Mouse (Mus musculus): Measurements from ENCODE around the gene Anks1.
"Not testable (repeated sequence)": the region's sequence is repeated elsewhere in the genome, so short reads cannot be mapped to it uniquely, and the experiment has no call there.

The Anks1 gene

DNA sequence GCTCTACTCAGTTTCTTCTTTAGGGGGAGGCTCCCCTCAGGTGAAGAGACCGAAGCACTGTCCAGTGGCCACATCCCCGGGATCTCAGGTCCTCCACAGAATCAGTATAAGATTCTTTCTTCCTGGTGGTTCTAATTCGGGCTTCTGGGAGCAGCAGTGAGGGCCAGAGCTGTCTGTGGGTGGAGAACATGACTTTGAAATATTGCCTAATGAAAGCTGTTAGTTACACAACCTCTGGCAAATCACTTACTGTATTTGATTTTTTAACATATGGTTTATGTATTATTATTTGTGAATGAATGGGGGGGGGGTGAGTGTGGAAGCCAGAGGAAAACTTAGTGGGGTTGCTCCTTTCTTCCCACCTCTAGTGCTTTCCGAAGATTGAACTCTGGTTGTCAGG, 22.7 kb downstream of the Anks1 start:
- no peak for DNase-seq (ENCODE audit: low spot score in 2 of 2)

DNA sequence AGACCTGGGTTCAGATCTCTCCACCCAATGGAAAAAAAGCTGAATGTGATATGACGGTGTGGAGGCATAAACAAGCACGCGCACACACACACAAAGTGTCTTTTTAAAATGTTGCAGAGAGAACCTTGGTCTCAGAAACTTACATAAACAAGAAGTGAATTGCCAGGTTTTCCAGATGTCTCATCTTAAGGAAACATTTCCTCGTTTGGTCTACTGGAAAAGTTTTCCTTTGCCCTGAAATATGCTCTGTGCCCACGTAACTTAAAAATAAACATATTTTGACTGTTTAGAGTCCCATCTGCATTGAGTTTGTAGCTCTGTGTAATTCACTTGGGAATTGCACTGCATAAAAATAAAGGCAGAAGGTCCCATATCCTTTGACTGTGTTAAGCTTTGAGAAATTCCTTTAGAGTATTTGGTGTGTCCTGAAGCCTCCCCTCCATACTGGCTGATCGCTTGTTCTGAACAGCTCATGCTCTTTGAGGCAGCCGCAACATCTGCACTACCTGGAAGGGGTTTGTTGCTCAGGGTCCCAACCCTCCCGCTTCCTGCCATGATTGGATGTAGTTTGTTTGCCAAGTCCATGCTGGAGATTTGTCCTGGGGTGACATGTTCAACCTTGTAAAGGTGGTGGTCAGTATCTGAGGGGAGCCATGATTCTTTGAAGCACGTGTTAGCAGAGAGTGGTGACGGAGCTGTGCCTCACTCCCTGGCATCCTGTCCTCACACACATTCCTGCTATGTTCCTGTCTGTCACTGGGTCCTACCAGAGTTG, 25.2 kb downstream of the Anks1 start:
- DNase-seq (ENCODE audit: low spot score in 2 of 2): no peak

DNA sequence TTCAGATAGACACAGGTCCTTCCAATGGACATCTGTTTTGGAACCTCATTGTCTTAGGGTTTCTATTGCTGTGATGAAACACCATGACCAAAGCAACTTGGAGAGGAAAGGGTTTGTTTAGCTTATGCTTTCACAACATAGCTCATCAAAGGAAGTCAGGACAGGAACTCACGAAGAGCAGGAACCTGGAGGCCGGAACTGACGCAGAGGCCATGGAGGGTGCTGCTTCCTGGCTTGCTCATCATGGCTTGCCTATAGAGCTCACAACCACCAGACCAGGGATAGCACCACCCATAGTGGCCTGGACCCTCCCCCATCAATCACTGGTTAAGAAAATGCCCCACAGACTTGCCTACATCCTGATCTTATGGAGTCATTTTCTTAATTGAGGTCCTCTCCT, 26.0 kb downstream of the Anks1 start:
- DNase-seq (ENCODE audit: low spot score in 2 of 2): no peak

DNA sequence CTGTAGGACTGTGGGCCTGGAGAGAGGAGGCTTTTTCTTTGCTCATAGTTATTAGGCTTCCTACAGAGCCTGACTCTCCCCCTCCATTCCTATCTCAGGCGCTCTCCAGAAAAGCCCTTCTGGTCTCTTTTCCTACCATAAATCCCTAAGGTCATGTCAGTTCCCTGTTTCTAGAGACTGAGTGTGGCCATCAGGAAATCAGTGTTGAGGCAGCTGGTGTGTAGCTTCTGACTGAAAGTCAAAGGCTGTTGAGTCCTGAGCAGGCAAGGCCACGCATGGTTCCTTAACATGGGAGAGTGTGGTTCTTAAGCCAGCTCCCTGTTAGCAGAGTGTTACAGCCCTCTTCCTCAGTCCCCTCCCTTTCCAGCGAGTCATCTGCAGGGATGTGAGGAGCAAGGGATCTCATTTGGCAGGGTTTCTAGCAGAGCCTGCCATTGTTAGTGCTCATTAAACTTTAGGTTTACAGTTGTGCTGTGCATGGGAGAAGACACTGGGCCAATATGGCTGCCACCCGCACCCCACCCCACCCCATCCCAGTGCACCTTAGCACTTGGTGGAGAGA, 28.0 kb downstream of the Anks1 start:
- no peak for DNase-seq (ENCODE audit: low spot score in 2 of 2)

DNA sequence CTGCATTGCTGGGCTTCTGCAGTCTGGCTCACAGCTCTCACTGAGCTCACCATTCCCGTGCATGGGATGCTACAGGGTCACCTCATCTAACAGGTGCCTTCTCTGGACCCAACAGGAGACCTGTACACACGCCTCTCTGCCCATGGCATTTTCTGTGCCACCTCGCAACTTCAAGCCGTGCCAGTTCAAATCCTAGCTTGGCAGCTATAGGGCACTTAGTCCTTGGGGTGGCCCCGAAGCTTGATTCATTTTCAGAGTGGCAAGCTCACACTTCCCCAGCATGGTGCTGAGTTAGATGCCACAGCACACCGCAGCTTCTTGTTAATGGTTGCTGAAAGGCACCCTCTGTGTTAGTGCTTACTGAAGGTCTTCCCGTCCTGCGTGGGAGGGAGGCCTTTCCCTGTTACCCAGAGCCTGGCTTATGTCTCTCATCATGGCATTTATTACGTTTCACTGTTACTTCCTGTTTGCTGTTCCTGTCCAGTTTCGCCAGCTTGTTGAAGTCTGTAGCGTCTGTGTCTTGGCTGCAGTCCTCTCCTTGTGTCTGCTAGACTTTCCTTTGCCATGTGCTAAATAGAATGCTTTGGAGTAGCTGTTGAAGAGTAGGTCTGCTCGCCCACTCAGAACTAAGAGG, 29.1 kb downstream of the Anks1 start:
- no peak for DNase-seq (ENCODE audit: low spot score in 2 of 2)

DNA sequence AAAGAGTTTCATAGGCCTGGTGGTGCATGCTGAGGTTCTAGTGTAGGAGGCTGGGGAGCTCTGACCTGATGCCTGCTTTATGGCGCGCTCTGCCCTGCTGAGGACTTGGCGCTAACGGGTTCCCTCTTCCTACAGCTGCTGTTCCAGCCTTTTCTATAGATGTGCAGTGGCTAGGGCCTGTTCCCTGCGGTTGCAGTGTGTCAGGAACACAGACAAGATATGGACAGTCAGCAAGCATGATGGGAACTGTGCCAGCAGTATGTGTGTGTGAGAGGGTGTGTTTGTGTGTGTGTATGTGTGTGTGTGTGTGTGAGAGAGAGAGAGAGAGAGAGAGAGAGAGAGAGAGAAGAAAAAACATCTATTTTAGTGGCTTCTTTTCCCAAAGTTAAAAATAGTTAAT, 29.9 kb downstream of the Anks1 start:
- DNase-seq (ENCODE audit: low spot score in 2 of 2): no peak

DNA sequence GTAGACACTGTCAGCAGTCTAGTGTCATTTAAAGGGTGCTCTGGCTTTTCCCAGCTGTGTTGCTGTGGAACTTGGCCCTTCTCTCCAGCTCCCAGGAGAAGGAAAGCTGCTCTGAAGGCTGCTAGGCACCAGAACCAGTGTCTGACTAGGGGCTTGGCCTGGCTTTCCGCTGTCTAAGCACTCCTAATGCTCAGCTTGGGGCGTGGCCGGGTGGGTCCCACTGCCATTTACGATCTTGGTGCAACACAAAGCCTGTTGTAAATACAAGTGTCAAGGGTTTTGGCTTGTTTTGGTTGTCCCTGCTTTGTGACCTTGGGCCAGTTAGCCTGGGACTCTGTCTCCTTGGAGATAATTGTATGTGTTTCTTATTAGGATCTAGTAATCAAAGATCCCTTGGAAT, 31.2 kb downstream of the Anks1 start:
- DNase-seq (ENCODE audit: low spot score in 2 of 2): peak in 1 of 2 experiments; percentile 42

DNA sequence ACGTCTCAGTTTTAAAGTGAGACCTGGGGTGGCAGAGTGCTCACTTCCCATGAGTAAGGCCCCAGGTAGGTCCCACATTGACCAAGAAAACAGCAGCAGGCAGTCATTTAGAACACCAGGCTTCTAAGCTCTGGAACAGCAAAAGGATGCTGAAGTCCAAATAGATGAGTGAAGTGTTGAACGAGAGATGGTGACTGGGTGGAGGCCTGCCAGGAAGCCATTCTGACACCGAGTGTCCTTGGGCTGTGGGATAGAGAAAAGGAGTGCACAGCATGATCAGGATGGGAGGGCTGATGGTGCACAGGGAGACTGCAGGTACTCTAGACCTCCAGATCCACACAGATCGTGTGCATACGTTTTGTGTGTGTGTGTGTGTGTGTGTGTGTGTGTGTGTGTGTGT, 32.1 kb downstream of the Anks1 start:
- DNase-seq (ENCODE audit: low spot score in 2 of 2): no peak

DNA sequence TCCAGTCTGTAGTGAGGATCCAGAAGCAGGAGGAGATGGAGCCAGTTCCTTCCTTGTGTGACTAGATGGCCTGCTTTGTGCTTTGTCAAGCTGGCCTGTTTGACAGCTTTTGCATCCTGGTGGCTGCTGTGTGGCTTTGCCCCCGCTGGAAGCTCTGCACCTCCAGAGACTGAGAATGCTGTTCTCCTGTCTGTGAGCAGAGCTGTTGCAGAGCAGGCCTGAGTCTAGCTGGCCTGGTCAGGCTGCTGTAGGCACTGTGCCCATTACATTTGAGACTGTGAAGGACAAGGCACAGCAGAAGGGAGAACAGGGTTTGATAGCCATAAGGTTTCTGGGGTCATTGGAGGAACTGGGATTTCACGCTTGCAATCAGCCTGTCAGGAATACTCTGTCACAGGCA, 32.6 kb downstream of the Anks1 start:
- no peak for DNase-seq (ENCODE audit: low spot score in 2 of 2)

DNA sequence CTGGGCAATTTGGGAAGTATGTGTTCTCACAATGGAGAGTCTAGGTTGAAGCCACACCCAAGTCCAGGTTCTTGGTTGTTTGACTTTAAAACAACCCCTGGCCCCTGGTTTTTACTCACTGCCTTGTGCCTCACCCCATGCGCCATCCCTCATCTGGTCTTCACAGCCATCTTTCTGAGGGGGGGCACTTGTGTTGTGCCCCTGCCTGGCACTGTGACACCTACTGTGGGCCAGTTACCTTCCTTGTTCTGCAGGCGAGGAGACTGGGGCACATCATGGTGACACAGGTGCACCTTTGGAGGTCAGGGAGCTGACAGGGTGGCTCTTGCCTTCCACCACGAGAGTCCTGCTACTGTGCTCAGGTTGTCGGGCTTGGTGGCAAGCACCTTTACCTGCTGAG, 33.0 kb downstream of the Anks1 start:
- DNase-seq (ENCODE audit: low spot score in 2 of 2): no peak

DNA sequence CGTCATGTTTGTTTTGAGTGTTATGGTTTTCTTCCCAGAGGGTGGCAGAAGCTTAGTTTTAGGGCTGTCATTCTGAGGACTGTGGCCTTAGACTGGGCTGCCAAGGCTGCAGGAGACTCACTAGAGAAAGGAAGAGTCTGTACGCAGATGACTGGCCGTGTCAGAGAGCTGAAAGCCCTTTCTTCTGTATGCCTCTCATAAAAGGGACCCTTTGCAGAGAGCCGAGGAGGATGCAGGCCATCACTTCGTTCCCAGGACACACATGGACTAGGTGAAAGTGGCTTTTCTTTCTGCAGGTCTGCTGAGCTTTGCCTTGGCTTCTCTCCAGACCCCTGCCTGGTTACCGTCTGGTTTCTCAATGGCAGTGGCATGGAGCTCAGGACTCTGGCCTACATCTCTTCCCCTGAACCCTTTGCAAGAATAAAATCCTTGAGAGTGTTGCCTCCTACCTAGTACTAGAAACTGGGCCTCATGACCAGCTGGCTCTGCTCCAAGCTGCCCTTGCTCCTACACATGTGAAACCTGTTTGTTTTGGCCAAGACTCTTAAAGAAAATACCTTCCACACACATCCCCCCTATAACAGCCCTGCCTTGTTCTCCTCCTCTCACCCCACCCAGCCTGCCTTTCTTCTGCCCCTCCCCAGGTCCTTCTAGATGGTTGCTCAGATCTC, 36.6 kb downstream of the Anks1 start:
- peak; percentile 55 to 70 for DNase-seq (ENCODE audit: low spot score in 2 of 2)

DNA sequence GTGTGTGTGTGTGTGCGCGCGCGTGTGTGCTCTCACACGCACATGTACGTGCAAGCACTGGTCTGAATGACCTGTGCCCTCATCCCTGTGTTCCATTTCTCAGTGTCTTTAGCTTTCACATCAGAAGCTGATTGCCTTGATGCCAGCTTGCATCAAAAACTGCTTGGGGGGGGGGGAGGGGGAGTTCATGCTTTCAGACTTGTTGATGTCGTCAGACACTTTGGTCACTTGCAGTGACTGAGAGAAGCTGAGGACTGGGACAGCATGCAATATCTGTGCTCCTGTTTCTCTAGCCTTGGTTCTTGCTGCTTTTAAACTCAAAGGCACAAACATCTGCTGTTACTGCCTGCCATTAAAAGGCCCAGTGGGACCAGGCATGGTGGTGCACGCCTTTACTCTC, 37.3 kb downstream of the Anks1 start:
- DNase-seq (ENCODE audit: low spot score in 2 of 2): no peak

DNA sequence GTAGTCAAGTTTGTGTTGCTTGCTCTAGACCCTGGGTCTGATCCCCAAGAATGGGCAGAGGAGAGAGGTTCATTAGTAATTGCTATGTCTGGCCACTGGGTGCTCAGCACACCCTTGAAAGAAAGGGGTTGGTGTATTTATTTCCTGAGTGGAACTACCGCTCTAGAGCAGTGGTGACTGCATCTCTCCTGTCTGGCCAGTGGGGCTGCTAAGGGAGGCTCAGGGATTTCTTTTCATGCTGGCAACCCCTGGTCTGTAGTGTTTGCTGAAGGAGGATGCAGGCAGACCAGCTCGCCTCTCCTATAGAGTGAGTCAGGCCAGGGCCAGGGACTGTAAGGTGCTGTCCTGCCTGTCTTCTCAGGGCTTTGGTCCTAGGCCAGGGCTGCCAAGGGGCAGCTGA, 38.0 kb downstream of the Anks1 start:
- no peak for DNase-seq (ENCODE audit: low spot score in 2 of 2)

DNA sequence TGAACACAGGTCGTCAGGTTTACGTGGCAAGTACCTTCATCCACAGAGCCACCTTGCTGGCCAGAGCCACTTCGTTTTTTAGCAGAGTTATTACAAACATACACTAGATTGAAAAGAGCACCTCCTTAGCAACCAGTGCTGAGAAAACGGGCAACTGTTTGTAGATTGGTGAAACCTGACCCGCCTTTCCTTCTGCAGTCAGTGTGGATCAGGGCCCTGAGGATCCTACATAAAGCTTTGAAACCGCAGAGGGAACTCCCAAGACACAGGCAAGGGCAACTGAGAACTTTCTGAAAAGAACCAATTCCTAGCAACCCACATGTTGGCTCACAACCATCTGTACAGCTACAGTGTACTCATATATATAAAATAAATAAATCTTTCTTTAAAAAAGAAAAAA, 44.0 kb downstream of the Anks1 start:
- no peak for DNase-seq (ENCODE audit: low spot score in 2 of 2)

DNA sequence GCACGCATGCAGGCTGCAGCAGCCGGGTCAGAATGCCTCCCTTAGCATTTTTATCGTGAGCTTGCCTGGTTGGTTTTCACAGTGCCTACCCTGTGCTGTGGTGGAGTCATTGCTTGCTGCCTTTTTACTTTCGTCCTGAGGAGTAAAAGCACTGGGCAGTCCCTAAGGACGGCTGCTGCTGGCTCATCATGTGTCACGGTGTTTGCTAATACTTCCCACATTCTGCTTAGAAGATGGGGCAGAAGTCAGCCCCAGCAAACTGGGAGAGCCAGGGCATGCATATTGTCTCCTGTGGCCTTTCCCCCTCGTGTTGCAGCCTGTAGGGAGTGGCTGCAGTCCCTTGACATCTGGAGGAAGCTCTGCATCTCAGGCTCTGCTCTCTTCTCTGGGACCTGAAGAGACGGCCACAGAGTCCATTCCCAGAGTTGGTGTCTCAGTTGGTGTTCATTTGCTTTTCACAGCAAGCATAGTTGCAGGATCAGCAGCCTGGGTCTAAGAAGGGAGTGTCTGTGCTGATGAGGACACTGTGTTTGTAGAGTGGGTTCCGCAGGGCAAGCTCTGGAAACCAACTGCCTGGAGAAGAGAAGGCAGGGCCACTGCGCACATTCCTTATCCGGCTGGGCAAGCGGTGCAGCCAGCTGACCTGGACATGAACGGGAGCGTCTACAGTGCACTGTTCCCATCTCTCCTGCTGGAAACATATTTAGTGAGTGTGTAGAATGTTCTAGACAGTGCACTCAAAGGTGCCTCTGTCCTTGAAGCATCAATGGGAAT, 45.7 kb downstream of the Anks1 start:
- DNase-seq (ENCODE audit: low spot score in 2 of 2): no peak

DNA sequence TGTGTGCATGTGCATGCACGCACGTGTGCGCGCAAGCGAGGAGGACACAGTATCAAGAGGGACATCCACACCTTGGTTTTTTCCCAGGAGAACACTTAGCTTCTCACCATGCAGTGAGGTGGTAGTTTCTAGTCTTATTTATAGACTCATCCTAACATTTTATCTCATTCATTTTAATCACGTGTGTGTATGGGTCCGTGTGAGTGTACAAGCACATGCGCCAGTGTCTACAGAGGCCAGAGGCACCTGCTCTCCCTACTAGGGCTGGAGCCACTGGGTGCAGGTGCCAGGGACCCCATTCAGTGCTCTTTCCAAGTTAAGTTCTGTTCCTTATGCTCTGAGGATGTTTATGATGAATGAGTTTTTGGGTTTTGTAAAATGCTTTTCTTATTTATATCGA, 48.5 kb downstream of the Anks1 start:
- DNase-seq (ENCODE audit: low spot score in 2 of 2): no peak

DNA sequence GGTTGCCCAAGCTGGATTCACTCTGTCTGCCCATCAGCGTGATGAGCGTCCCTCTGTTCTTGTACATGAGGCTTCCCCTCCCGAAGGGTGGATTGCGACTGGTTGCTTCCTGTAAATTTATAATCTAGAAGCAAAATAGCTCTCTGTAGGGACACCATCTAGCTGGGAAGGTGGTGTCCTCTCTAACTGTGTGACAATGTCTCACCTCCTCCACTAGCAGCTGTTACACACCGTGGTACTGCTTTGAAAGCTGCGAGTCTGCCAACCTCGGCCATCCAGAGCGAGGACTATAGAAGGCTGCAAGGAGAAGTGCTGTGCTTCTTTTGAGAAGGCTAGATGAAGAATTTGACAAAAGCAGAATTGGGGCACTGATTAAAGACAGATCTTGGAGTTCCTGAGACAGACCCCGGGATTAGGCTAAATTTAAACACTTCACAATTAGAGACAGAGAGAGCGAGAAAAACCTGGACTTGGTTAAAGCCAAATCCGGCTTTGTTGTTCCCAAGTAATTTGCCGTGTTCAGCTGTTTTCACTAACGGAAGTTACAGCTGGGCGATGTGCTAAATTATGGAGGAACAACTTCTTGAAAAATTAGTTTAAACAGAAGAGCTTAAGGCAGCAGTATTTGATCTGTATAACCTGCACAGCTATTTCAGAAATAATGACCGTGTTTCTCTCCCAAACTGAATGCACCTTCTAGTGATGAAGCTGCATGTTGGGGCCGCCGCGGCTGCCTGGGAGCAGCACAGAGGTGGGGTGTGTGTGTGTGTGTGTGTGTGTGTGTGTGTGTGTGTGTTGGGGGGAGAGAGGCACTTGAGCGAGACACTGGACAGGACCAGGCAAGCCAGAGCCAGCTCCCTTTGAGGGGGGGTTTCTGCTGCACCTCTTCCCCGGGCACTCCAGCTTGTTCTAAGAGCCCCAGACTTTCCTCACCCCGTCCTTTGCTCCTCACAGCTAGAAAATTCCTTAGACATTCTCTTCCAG, 51.3 kb downstream of the Anks1 start:
- DNase-seq (ENCODE audit: low spot score in 2 of 2): no peak

DNA sequence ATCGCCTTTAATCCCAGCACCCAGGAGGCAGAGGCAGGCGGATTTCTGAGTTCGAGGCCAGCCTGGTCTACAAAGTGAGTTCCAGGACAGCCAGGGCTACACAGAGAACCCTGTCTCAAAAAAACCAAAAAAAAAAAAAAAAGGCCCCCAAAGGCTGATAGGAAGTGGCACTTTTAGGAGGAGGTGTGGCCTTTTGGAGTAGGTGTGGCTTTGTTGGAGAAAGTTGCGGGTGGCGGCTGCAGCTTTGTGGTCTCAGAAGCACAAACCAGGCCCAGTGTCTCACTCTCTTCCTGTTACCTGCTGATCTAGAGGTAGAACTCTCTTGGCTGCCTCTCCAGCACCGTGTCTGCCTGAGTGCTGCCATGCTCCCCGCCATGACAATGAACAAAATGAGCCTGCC, 54.0 kb downstream of the Anks1 start:
- not testable (repeated sequence) for DNase-seq (ENCODE audit: low spot score in 2 of 2)

DNA sequence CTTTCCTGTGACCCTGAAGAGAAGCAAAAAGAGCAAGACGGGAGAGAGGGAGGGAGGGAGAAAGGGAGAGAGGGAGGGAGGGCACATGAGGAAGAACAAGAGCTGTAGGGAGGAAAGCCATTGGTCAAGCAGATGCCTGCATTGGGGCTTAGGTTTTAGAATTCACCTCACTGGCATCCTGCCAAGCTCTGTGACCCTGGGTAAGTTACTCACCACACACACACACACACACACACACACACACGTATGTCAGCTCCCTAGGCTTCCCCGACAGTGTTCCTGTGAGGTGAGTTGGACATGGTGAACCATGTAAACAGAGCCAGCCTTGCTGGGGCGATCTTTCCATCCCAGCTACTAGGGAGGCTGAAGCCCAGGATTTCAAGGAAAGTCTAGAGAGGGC, 55.5 kb downstream of the Anks1 start:
- DNase-seq (ENCODE audit: low spot score in 2 of 2): no peak

DNA sequence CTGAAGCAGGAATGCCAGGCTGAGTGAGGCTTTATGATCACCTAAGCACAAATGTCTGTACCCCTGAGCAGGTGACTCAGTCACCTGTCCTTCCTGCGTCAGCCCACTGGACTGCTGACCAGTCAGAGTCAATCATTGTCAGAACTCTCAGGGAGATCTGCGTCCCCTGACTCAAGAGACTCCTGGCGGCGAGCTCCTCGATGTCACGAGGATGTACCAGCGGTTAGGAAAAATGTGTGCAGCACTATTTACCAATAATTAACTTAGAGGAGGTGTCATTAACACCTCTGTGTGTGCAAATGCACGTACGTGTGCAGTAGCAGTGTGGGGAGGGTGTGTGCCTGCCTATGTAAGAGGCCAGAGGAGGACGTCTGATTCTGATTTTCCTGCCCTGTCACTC, 56.2 kb downstream of the Anks1 start:
- no peak for DNase-seq (ENCODE audit: low spot score in 2 of 2)

DNA sequence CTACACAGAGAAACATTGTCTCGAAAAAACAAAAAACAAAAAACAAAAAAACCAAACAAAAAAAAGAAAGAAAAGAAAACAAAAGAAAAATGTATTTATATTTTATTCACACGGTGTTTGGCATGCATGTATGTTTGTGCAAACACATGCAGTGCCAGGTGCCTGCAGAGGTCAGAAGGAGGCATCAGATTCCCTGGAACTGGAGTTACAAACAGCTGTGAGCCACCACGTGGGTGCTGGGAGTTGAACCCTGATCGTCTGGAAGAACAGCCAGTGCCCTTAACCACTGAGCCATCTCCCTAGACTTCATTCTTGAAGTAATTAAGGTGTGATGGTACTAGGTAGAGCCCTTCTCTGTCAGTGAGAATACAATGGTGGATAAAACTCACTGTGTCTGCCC, 57.0 kb downstream of the Anks1 start:
- no peak for DNase-seq (ENCODE audit: low spot score in 2 of 2)

Data from urinary bladder, adult 18-20 months (tissue).